Mouse (Mus musculus) ES-Bruce4 (cell line): ENCODE measurements around the gene Zfp991. TPM values are rescaled to one million over a fixed set of nuclear protein-coding genes. Genes with fewer than 3 reads are reported as not detected.
"Not testable (repeated sequence)": the region's sequence is repeated elsewhere in the genome, so short reads cannot be mapped to it uniquely, and the experiment has no call there.

Experiments used
- H3K27ac ChIP-seq: 2 replicates; pipeline ENCODE4 v1.5.1; 2012; ENCODE audit warnings: low read length, inconsistent platforms; ENCODE audit not compliant: insufficient read depth
- H3K27me3 ChIP-seq: 2 replicates; pipeline ENCODE4 v1.6.1; 2012; ENCODE audit warnings: mild to moderate bottlenecking, low read length, inconsistent platforms; ENCODE audit not compliant: control insufficient read depth, poor library complexity, insufficient read depth, severe bottlenecking
- H3K36me3 ChIP-seq: 2 replicates; pipeline ENCODE4 v1.6.1; 2012; ENCODE audit warnings: inconsistent platforms, mild to moderate bottlenecking, low read length, moderate library complexity; ENCODE audit not compliant: control insufficient read depth, poor library complexity, insufficient read depth, severe bottlenecking
- H3K4me1 ChIP-seq: one replicate; pipeline ENCODE4 v1.8.1; 2011; ENCODE audit warnings: low read length; ENCODE audit not compliant: control insufficient read depth, insufficient read depth
- H3K4me3 ChIP-seq: 2 replicates; pipeline ENCODE4 v1.5.1; 2011; ENCODE audit warnings: low read depth, mild to moderate bottlenecking, low read length
- H3K9ac ChIP-seq: 2 replicates; pipeline ENCODE4 v1.6.1; 2012; ENCODE audit warnings: low read depth, mild to moderate bottlenecking, inconsistent platforms; ENCODE audit not compliant: poor library complexity, severe bottlenecking
- H3K9me3 ChIP-seq: replicated peaks from 2 replicates; pipeline ENCODE4 v1.6.1; 2012; ENCODE audit warnings: mild to moderate bottlenecking, low read length, inconsistent platforms; ENCODE audit not compliant: control insufficient read depth, poor library complexity, insufficient read depth, severe bottlenecking
- polyA plus RNA-seq: library from polyadenylated mRNA; stranded (reverse); fragments of >200 nt; gene quantifications from 2 replicates; pipeline ENCODE4 v1.2.4, GENCODE M21; 2011; ENCODE audit warnings: low read depth; ENCODE audit not compliant: missing spikeins, insufficient read depth, insufficient read length

Zfp991 gene
- polyA plus RNA-seq, result 28.6 and 32.7 TPM in 2 replicates

GRCm38 (mm10) chr4:147131837-147132459 is at the start of gene Zfp991:
Zfp991 (plus strand) TSS chr4:147132038.
- H3K9ac ChIP-seq, result 0 out of 2 replicates have a peak within 1 kb of the TSS, but pooled peaks have one; percentile 48
- H3K27ac ChIP-seq, H3K9me3 ChIP-seq, H3K4me1 ChIP-seq, H3K27me3 ChIP-seq, H3K36me3 ChIP-seq: not testable (repeated sequence)
- peak within 1 kb of the TSS; percentile 56 for H3K4me3 ChIP-seq

DNA sequence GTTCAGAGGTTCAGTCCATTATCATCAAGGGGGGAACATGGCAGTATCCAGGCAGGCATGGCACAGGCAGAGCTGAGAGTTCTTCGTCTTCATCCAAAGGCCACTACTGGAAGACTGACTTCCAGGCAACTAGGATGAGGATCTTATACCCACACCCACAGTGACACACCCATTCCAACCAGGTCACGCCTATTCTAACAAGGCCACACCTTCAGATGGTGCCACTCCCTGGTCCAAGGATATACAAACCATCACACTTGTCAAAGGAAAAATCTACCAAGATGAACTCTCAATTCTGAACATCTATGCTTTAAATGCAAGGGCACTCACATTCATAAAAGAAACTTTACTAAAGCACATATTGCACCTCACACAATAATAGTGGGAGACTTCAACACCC is 36.2 kb upstream of the Zfp991 start:
- H3K9me3 ChIP-seq, H3K27me3 ChIP-seq: not testable (repeated sequence)

GRCm38 (mm10) chr4:147101666-147102626 is 29.9 kb upstream of the Zfp991 start:
- H3K27me3 ChIP-seq, H3K9me3 ChIP-seq, H3K36me3 ChIP-seq, H3K4me1 ChIP-seq, H3K27ac ChIP-seq: not testable (repeated sequence)
- peak overlapping the region; percentile 77 for H3K4me3 ChIP-seq
- peak overlapping the region; percentile 94 for H3K9ac ChIP-seq

More for the DNA sequence above, 36.2 kb upstream of the Zfp991 start:
- H3K36me3 ChIP-seq, H3K9ac ChIP-seq, H3K27ac ChIP-seq, H3K4me3 ChIP-seq, H3K4me1 ChIP-seq: not testable (repeated sequence)

GRCm38 (mm10) chr4:147103814-147104213 is 28.0 kb upstream of the Zfp991 start:
- not testable (repeated sequence) for H3K36me3 ChIP-seq, H3K27me3 ChIP-seq, H3K4me3 ChIP-seq, H3K9me3 ChIP-seq, H3K9ac ChIP-seq, H3K27ac ChIP-seq, H3K4me1 ChIP-seq

DNA sequence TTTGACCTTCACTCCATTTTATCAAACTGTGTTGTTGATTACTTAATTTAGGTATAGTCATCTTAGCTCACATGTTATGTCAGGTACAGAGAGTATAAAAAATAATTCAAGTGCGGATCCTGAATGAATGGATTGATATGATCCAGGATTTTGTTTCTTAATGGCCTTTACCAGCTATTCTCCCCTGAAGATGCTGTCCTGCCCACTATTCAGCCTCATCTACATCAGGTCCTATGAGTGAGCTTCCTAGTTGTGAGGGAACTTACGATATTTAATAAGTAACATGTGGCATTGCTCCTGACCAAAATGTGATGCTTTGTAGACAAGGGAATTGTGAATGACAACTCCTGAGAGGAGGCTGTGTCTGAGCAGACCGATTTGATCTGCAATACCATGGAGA is 14.0 kb upstream of the Zfp991 start:
- not testable (repeated sequence) for H3K4me3 ChIP-seq, H3K9ac ChIP-seq, H3K4me1 ChIP-seq, H3K36me3 ChIP-seq, H3K9me3 ChIP-seq, H3K27me3 ChIP-seq, H3K27ac ChIP-seq

DNA sequence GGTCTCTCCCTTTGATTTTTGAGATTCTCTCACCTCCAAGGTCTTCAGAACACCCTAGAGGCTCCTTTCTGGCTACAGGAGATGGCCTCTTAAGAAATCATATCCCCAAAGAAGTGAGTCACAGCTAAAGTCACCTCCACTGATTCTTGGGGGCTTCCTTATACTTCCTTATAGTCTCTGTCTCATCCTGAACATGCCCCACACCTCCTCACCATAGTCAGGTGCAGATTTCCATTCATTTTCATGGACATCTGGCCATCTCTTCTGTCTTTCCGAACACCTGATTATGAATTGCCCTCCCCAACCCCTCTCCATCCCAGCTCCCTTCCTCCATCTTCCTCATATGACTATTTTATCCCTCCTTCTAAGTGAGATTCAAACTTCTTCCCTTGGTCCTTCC is 9.6 kb upstream of the Zfp991 start:
- H3K9me3 ChIP-seq, H3K36me3 ChIP-seq, H3K27ac ChIP-seq, H3K27me3 ChIP-seq, H3K4me1 ChIP-seq, H3K9ac ChIP-seq, H3K4me3 ChIP-seq: not testable (repeated sequence)

GRCm38 (mm10) chr4:147123797-147124196 is 8.0 kb upstream of the Zfp991 start:
- H3K27me3 ChIP-seq, H3K4me1 ChIP-seq: not testable (repeated sequence)

DNA sequence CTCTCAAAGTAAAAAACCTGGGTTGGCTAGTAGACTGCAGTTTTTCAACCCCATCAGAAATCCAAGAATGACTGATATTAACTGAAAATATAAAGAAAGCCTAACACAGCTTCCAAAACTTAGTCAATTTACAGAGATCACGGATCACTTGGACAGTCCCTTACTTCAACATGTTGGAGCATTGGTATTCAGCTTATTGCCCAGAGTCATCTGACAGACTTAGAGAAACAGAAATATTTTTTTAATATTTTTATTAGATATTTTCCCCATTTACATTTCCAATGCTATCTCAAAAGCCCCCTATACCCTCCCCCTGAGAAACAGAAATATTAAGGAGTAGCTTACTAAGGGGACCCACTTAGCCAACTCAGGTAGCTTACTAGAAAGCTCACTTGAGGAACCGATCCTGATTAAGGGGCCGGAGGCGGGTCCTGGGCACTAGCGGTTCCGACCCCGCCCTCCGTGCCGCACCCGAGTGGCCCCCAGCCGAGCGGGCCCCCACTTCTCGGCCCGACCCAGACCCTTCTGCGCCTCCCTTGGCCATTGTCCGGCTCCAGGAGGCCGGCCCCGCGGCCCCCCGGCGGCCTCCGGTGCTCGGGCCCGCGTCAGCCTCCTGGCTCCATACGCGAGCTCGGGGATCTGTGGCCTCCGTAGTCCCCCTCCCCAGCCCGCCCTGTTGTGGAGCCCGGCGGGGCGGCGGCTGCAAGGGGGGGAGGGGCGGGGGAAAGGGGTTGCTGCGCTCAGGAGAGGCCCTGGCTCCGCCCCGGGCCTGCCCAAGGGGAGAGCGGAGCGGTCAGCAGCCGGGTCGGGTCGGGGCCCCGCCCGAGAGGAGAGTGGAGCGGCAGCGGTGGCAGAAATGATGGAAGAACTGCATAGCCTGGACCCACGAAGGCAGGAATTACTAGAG is 7.2 kb upstream of the Zfp991 start:
- not testable (repeated sequence) for H3K36me3 ChIP-seq, H3K27ac ChIP-seq, H3K27me3 ChIP-seq, H3K9me3 ChIP-seq, H3K4me1 ChIP-seq
- H3K4me3 ChIP-seq, result peak overlapping the region; percentile 62
- H3K9ac ChIP-seq, result peak overlapping the region; percentile 100

More at GRCm38 (mm10) chr4:147123797-147124196, 8.0 kb upstream of the Zfp991 start:
- not testable (repeated sequence) for H3K9ac ChIP-seq, H3K9me3 ChIP-seq, H3K27ac ChIP-seq, H3K4me3 ChIP-seq, H3K36me3 ChIP-seq

DNA sequence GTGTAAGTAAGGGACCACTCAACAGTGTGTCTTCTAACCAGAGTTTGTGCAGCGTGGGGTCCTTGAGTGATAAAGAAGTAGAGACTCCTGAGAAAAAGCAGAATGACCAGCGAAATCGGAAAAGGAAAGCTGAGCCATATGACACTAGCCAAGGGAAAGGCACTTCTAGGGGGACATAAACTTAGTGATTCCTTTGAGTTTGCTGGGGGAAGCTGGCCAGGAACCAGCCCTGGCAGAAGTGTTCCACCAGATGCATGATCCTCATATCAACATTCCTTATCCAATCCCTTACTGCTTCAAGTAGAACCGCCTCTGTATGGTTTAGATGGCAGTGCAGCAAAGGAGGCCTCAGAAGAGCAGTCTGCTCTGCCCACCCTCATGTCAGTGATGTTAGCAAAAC is 6.5 kb upstream of the Zfp991 start:
- peak overlapping the region; percentile 62 for H3K4me3 ChIP-seq
- H3K36me3 ChIP-seq, H3K9me3 ChIP-seq, H3K27ac ChIP-seq, H3K27me3 ChIP-seq, H3K4me1 ChIP-seq: not testable (repeated sequence)
- peak overlapping the region; percentile 100 for H3K9ac ChIP-seq
